Mouse (Mus musculus) embryonic facial prominence, embryonic 13.5 days (tissue): ENCODE data around the gene Pdgfa. TPM values are rescaled to one million over a fixed set of nuclear protein-coding genes. Genes with fewer than 3 reads are reported as not detected.
A peak's percentile ranks its signal among the peaks of the same experiment; 100 is the strongest.

Experiments used
- ATAC-seq: fragments of 200-750 bp; cut with Nextera tagmentation; 2 replicates; pipeline ENCODE4 v1.8.0; 2017; ENCODE audit warnings: low read depth; ENCODE audit not compliant: insufficient number of reproducible peaks, insufficient read depth, low FRiP score, low TSS enrichment
- H3K27ac ChIP-seq: fragments of 300-500 bp; sonication (generic); 2 replicates; pipeline ENCODE4 v1.5.1; 2015; ENCODE audit warnings: moderate library complexity, mild to moderate bottlenecking, inconsistent platforms
- H3K27me3 ChIP-seq: fragments of 300-500 bp; sonication (generic); 2 replicates; pipeline ENCODE4 v1.6.1; 2015; ENCODE audit warnings: mild to moderate bottlenecking, inconsistent platforms
- H3K36me3 ChIP-seq: fragments of 300-500 bp; sonication (generic); 2 replicates; pipeline ENCODE4 v1.6.1; 2015; ENCODE audit warnings: mild to moderate bottlenecking, inconsistent platforms
- H3K4me1 ChIP-seq: fragments of 300-500 bp; sonication (generic); 2 replicates; pipeline ENCODE4 v1.6.1; 2015; ENCODE audit warnings: inconsistent platforms
- H3K4me2 ChIP-seq: fragments of 300-500 bp; sonication (generic); 2 replicates; pipeline ENCODE4 v1.6.1; 2015; ENCODE audit warnings: moderate library complexity, mild to moderate bottlenecking, inconsistent platforms
- H3K4me3 ChIP-seq: fragments of 300-500 bp; sonication (generic); 2 replicates; pipeline ENCODE4 v1.5.1; 2015; ENCODE audit warnings: mild to moderate bottlenecking, inconsistent platforms
- H3K9ac ChIP-seq: fragments of 300-500 bp; sonication (generic); 2 replicates; pipeline ENCODE4 v1.6.1; 2015; ENCODE audit warnings: mild to moderate bottlenecking, inconsistent platforms
- H3K9me3 ChIP-seq: fragments of 300-500 bp; sonication (generic); 2 replicates; pipeline ENCODE4 v1.6.1; 2016; ENCODE audit warnings: inconsistent platforms
- WGBS: fragments of 180-500 bp; shearing (Covaris S2); methylation state at CpG from one replicate; pipeline ENCODE4 v1.1.7; 2015; ENCODE audit warnings: mixed read lengths; 5-methylcytosine and 5-hydroxymethylcytosine counted together
- polyA plus RNA-seq: library from polyadenylated mRNA; unstranded; fragments of >200 nt; fragmentation: Nextera tagmentation; extraction: Ambion mirVana; gene quantifications from 2 replicates; pipeline ENCODE4 v1.2.1, GENCODE M21; 2015

Gene Pdgfa
- polyA plus RNA-seq, 1 experiment from 2014 or later: 58.6 TPM

- no peaks in the 10 kb centered on the region for H3K36me3 ChIP-seq
- H3K4me2 ChIP-seq: peak overlapping the region; percentile 26; the same call in 1 of the 2 replicates
- peaks cover 34% of the 10 kb centered on the region for H3K4me1 ChIP-seq
- no peak overlapping the region for H3K9ac ChIP-seq
- no peak overlapping the region for H3K4me3 ChIP-seq
- no peaks in the 10 kb centered on the region for H3K9me3 ChIP-seq
- H3K27ac ChIP-seq: peak overlapping the region; percentile 72
- peaks cover 13% of the 10 kb centered on the region for H3K27me3 ChIP-seq
- ATAC-seq: no peak
- WGBS: 32% methylated on average over 13 of the region's 13 CpGs
Observed at GRCm38 (mm10) chr5:138948031-138948980, 48.9 kb downstream of the Pdgfa start.

GRCm38 (mm10) chr5:138947487-138947886, 49.7 kb downstream of the Pdgfa start:
- no peak for ATAC-seq
- H3K9me3 ChIP-seq: no peaks in the 10 kb centered on the region
- 69% methylated on average over 5 of the region's 5 CpGs for WGBS
- peak overlapping the region; percentile 26; the same call in 1 of the 2 replicates for H3K4me2 ChIP-seq
- H3K9ac ChIP-seq: no peak overlapping the region
- H3K4me3 ChIP-seq: no peak overlapping the region
- peaks cover 8% of the 10 kb centered on the region for H3K27me3 ChIP-seq
- peaks cover 27% of the 10 kb centered on the region for H3K4me1 ChIP-seq
- no peaks in the 10 kb centered on the region for H3K36me3 ChIP-seq
- no peak overlapping the region for H3K27ac ChIP-seq

- Histone ChIP-seq H3K27me3 (peaks cover 7% of the 10 kb centered on the region; the same call in 1 of the 2 replicates), H3K4me1 (peaks cover 27% of the 10 kb centered on the region), H3K4me3 (no peak overlapping the region), H3K36me3 (no peaks in the 10 kb centered on the region), H3K9me3 (no peaks in the 10 kb centered on the region), H3K9ac (no peak overlapping the region), H3K27ac (no peak overlapping the region), H3K4me2 (no peak overlapping the region)
- no peak for ATAC-seq
- 79% methylated on average over 5 of the region's 5 CpGs for WGBS
Observed at GRCm38 (mm10) chr5:138946931-138947330, 50.2 kb downstream of the Pdgfa start.

GRCm38 (mm10) chr5:138945011-138945410, 52.2 kb downstream of the Pdgfa start:
- Histone ChIP-seq H3K36me3 (no peaks in the 10 kb centered on the region), H3K9ac (no peak overlapping the region), H3K27me3 (0 out of 2 replicates have a peak, but pooled peaks cover 4% of the 10 kb centered on the region), H3K9me3 (no peaks in the 10 kb centered on the region), H3K27ac (no peak overlapping the region), H3K4me1 (peaks cover 27% of the 10 kb centered on the region), H3K4me3 (no peak overlapping the region), H3K4me2 (no peak overlapping the region)
- 82% methylated on average over 3 of the region's 3 CpGs for WGBS
- ATAC-seq: no peak

GRCm38 (mm10) chr5:138944551-138944950, 52.6 kb downstream of the Pdgfa start:
- no peak overlapping the region for H3K4me2 ChIP-seq
- H3K4me1 ChIP-seq: peaks cover 23% of the 10 kb centered on the region
- H3K27ac ChIP-seq: no peak overlapping the region
- H3K9ac ChIP-seq: no peak overlapping the region
- H3K9me3 ChIP-seq: no peaks in the 10 kb centered on the region
- no peak overlapping the region for H3K4me3 ChIP-seq
- no peak for ATAC-seq
- no peaks in the 10 kb centered on the region for H3K27me3 ChIP-seq
- no peaks in the 10 kb centered on the region for H3K36me3 ChIP-seq
- 85% methylated on average over 7 of the region's 7 CpGs for WGBS

- Histone ChIP-seq H3K9ac (no peak overlapping the region), H3K4me1 (0 out of 2 replicates have a peak, but pooled peaks cover 5% of the 10 kb centered on the region), H3K36me3 (no peaks in the 10 kb centered on the region), H3K9me3 (no peaks in the 10 kb centered on the region), H3K27ac (no peak overlapping the region), H3K4me2 (no peak overlapping the region), H3K4me3 (no peak overlapping the region), H3K27me3 (no peaks in the 10 kb centered on the region)
- 74% methylated on average over 8 of the region's 8 CpGs for WGBS
- no peak for ATAC-seq
Observed at GRCm38 (mm10) chr5:138941842-138942241, 55.3 kb downstream of the Pdgfa start.

GRCm38 (mm10) chr5:138940576-138940975, 56.6 kb downstream of the Pdgfa start:
- Histone ChIP-seq H3K4me3 (no peak overlapping the region), H3K4me2 (no peak overlapping the region), H3K4me1 (0 out of 2 replicates have a peak, but pooled peaks cover 5% of the 10 kb centered on the region), H3K27ac (no peak overlapping the region), H3K27me3 (no peaks in the 10 kb centered on the region), H3K9me3 (no peaks in the 10 kb centered on the region), H3K36me3 (no peaks in the 10 kb centered on the region), H3K9ac (no peak overlapping the region)
- 83% methylated on average over 4 of the region's 4 CpGs for WGBS
- ATAC-seq: no peak

- 47% methylated on average over 3 of the region's 3 CpGs for WGBS
Observed at GRCm38 (mm10) chr5:138938572-138939163, 58.5 kb downstream of the Pdgfa start.

GRCm38 (mm10) chr5:138936399-138937089, 60.6 kb downstream of the Pdgfa start:
- Histone ChIP-seq H3K9me3 (no peaks in the 10 kb centered on the region), H3K27ac (no peak overlapping the region), H3K4me2 (no peak overlapping the region), H3K36me3 (no peaks in the 10 kb centered on the region), H3K4me1 (peaks cover 21% of the 10 kb centered on the region), H3K27me3 (peaks cover 14% of the 10 kb centered on the region), H3K9ac (no peak overlapping the region), H3K4me3 (no peak overlapping the region)
- no peak for ATAC-seq
- WGBS: 63% methylated on average over 8 of the region's 8 CpGs

More at GRCm38 (mm10) chr5:138938572-138939163, 58.5 kb downstream of the Pdgfa start:
- Histone ChIP-seq H3K27ac (no peak overlapping the region), H3K4me1 (0 out of 2 replicates have a peak, but pooled peaks cover 5% of the 10 kb centered on the region), H3K4me3 (no peak overlapping the region), H3K27me3 (no peaks in the 10 kb centered on the region), H3K4me2 (no peak overlapping the region), H3K36me3 (no peaks in the 10 kb centered on the region), H3K9ac (no peak overlapping the region), H3K9me3 (no peaks in the 10 kb centered on the region)
- ATAC-seq: no peak

GRCm38 (mm10) chr5:138934540-138934939, 62.6 kb downstream of the Pdgfa start:
- Histone ChIP-seq H3K9me3 (no peaks in the 10 kb centered on the region), H3K27me3 (peaks cover 20% of the 10 kb centered on the region), H3K9ac (no peak overlapping the region), H3K4me3 (no peak overlapping the region), H3K4me2 (no peak overlapping the region), H3K36me3 (no peaks in the 10 kb centered on the region), H3K4me1 (peaks cover 33% of the 10 kb centered on the region), H3K27ac (no peak overlapping the region)
- ATAC-seq: no peak
- 45% methylated on average over 6 of the region's 6 CpGs for WGBS
